Mouse (Mus musculus) small intestine, adult 2 months (tissue): ENCODE data around the gene Dusp16. TPM values are rescaled to one million over a fixed set of nuclear protein-coding genes. Genes with fewer than 3 reads are reported as not detected.
"Not testable (repeated sequence)": the region's sequence is repeated elsewhere in the genome, so short reads cannot be mapped to it uniquely, and the experiment has no call there.

Experiments used
- H3K27ac ChIP-seq: fragments of 200-500 bp; 2 replicates; pipeline ENCODE4 v1.5.1; 2012; ENCODE audit warnings: low read depth, low read length, control low read depth, inconsistent platforms; ENCODE audit not compliant: insufficient read depth
- H3K27me3 ChIP-seq: fragments of 200-500 bp; 2 replicates; pipeline ENCODE4 v1.6.1; 2012; ENCODE audit warnings: mild to moderate bottlenecking, moderate library complexity, low read length, inconsistent platforms; ENCODE audit not compliant: control insufficient read depth, insufficient read depth
- H3K36me3 ChIP-seq: fragments of 200-500 bp; 2 replicates; pipeline ENCODE4 v1.6.1; 2012; ENCODE audit warnings: mild to moderate bottlenecking, low read length, control low read depth, inconsistent platforms; ENCODE audit not compliant: control insufficient read depth, insufficient read depth
- H3K4me1 ChIP-seq: fragments of 200-500 bp; 2 replicates; pipeline ENCODE4 v1.6.1; 2012; ENCODE audit warnings: low read length, inconsistent platforms, mixed read lengths; ENCODE audit not compliant: control insufficient read depth, insufficient read depth, insufficient read length
- H3K4me3 ChIP-seq: fragments of 200-500 bp; 2 replicates; pipeline ENCODE4 v1.5.1; 2012; ENCODE audit warnings: low read depth, mild to moderate bottlenecking, control low read depth, inconsistent platforms, low read length, moderate library complexity
- CTCF ChIP-seq: fragments of 200-500 bp; IDR thresholded peaks from 2 replicates; pipeline ENCODE4 v1.5.1; 2012; ENCODE audit warnings: low read depth, mild to moderate bottlenecking, control low read depth, inconsistent platforms, low read length, moderate library complexity, mixed read lengths; ENCODE audit not compliant: insufficient replicate concordance, insufficient read length; ENCODE audit errors: extremely low read depth
- POLR2A ChIP-seq: fragments of 200-500 bp; IDR thresholded peaks from 2 replicates; pipeline ENCODE4 v1.6.1; 2012; ENCODE audit warnings: low read depth, mild to moderate bottlenecking, control low read depth, inconsistent platforms, low read length, moderate library complexity
- WGBS: fragments of 180-500 bp; shearing (Covaris S2); methylation state at CpG from one replicate; pipeline ENCODE4 v1.1.7; 2018; 5-methylcytosine and 5-hydroxymethylcytosine counted together
- polyA plus RNA-seq: library from polyadenylated mRNA; depleted of rRNA; stranded (reverse); fragments of >200 nt; gene quantifications from 2 replicates; pipeline ENCODE4 v1.2.3, GENCODE M21; 2012

Gene Dusp16
- polyA plus RNA-seq, 1 experiment = 26.1 TPM

GRCm38 (mm10) chr6:134695625-134696024 lies 96.8 kb downstream of the Dusp16 start:
- no peaks in the 10 kb centered on the region for H3K27me3 ChIP-seq
- TF ChIP-seq POLR2A (no peak), CTCF (no peak)

GRCm38 (mm10) chr6:134694988-134695387 lies 97.4 kb downstream of the Dusp16 start:
- WGBS = 96% methylated on average over 3 of the region's 3 CpGs
- Histone ChIP-seq H3K4me1 (peaks cover 13% of the 10 kb centered on the region; the same call in 1 of the 2 replicates), H3K27ac (no peak overlapping the region), H3K36me3 (no peaks in the 10 kb centered on the region), H3K4me3 (no peak overlapping the region), H3K27me3 (no peaks in the 10 kb centered on the region)
- no peak for TF ChIP-seq POLR2A
- no peak for TF ChIP-seq CTCF

More at GRCm38 (mm10) chr6:134695625-134696024, 96.8 kb downstream of the Dusp16 start:
- Histone ChIP-seq H3K4me3 (no peak overlapping the region), H3K36me3 (no peaks in the 10 kb centered on the region), H3K4me1 (peaks cover 15% of the 10 kb centered on the region; the same call in 1 of the 2 replicates), H3K27ac (no peak overlapping the region)
- WGBS = 79% methylated on average over 3 of the region's 3 CpGs

GRCm38 (mm10) chr6:134694498-134694897 lies 97.9 kb downstream of the Dusp16 start:
- Histone ChIP-seq H3K27me3 (no peaks in the 10 kb centered on the region), H3K36me3 (no peaks in the 10 kb centered on the region), H3K4me1 (peaks cover 9% of the 10 kb centered on the region; the same call in 1 of the 2 replicates), H3K4me3 (no peak overlapping the region), H3K27ac (no peak overlapping the region)
- WGBS = 57% methylated on average over 6 of the region's 6 CpGs
- TF ChIP-seq CTCF (no peak), POLR2A (no peak)

DNA sequence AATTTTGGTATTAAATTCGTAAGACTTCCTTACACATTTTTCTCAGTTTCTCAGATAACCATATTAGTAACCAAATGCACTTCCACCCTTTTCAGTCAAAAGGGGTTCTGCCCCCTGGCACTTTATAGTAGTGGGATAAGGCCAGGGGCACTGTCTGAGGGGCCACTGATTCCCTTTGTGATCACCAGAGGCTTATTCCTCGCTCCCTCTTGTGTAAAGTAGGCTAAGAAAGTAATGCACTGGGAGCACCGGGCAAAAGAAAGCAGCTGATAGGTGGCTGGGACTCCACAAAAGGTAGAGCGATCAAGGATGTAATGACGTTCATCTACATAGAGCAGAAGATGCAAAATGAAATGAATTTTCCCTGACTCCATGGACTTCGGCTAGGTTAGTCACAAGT lies 106.9 kb downstream of the Dusp16 start:
- Histone ChIP-seq H3K4me3 (no peak overlapping the region), H3K36me3 (no peaks in the 10 kb centered on the region), H3K27ac (no peak overlapping the region), H3K4me1 (peaks cover 6% of the 10 kb centered on the region; the same call in 1 of the 2 replicates), H3K27me3 (no peaks in the 10 kb centered on the region)
- TF ChIP-seq CTCF (no peak), POLR2A (no peak)
- 97% methylated on average over 6 of the region's 6 CpGs for WGBS

DNA sequence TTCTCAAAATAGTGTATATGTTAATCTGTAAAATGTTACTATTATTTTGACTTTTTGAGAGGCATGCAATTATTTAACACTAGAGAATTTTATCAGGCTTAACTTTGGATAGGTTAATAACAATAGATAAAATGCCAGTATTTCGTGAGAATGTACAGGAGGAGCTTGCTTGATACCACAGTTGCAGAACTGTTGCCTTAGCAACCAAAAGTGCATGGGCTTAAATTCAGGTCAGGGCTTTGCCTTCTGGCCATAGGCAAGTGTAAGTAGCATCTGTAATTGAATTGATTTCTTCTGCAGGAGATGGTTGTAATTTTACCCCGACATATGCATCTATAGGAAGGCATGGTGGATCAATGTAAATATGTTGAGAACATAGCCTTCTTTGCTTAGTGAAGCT lies 107.4 kb downstream of the Dusp16 start:
- H3K4me3 ChIP-seq = no peak overlapping the region
- H3K27ac ChIP-seq = no peak overlapping the region
- H3K27me3 ChIP-seq = no peaks in the 10 kb centered on the region
- H3K4me1 ChIP-seq = peaks cover 8% of the 10 kb centered on the region; the same call in 1 of the 2 replicates
- WGBS = 77% methylated on average over 2 of the region's 2 CpGs
- H3K36me3 ChIP-seq = no peaks in the 10 kb centered on the region
- TF ChIP-seq CTCF = no peak
- no peak for TF ChIP-seq POLR2A

- no peak for TF ChIP-seq CTCF
- TF ChIP-seq POLR2A = no peak
- H3K36me3 ChIP-seq = no peaks in the 10 kb centered on the region
- peaks cover 8% of the 10 kb centered on the region; the same call in 1 of the 2 replicates for H3K4me1 ChIP-seq
- H3K27ac ChIP-seq = no peak overlapping the region
- no peak overlapping the region for H3K4me3 ChIP-seq
- 82% methylated on average over 6 of the region's 6 CpGs for WGBS
- H3K27me3 ChIP-seq = no peaks in the 10 kb centered on the region
Observed at GRCm38 (mm10) chr6:134684354-134684915, 108.0 kb downstream of the Dusp16 start.

GRCm38 (mm10) chr6:134679330-134679729 lies 113.1 kb downstream of the Dusp16 start:
- H3K27ac ChIP-seq, H3K4me3 ChIP-seq, H3K4me1 ChIP-seq, H3K36me3 ChIP-seq, H3K27me3 ChIP-seq: not testable (repeated sequence)
- 64% methylated on average over 4 of the region's 4 CpGs for WGBS
